Mouse (Mus musculus) adrenal gland (tissue): ENCODE results near the gene Fam171a2.

ENCODE experiments used
- intact Hi-C: fragments of 180-260 bp; cut with DNase I; formaldehyde crosslinking; loops from one replicate; pipeline ENCODE4 v1.15.1; 2025

Fam171a2 gene

GRCm38 (mm10) chr11:102413059-102413458, 34.4 kb downstream of the Fam171a2 start:
- intact Hi-C loops = no loop called here

DNA sequence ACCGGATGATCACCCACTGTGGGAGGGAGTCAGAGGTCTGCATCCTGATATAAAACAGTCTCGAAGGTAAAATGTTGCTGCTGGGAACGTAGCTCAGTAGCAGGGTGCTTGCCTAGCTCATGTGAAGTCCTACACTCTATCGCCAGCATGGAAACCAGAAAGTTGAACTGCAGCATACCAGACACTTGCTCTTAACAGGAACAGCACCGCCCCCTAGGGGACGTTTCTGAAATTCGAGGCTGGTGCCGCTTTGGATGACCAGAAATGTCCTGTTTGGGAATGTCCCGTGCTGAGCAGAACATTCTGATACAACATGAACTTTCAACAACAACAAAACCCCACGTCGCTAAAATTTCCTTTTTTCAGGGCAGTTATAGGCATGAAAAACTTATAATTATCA, 35.8 kb downstream of the Fam171a2 start:
- intact Hi-C loops = loop anchor here (2.0 kb wide), 1 partner anchor 103 kb away; no protein-coding TSS in a partner anchor

- intact Hi-C loops = loop anchor here (2.0 kb wide), 1 partner anchor 102 kb away; no protein-coding TSS in a partner anchor
Measured at GRCm38 (mm10) chr11:102411061-102411460, 36.4 kb downstream of the Fam171a2 start.

DNA sequence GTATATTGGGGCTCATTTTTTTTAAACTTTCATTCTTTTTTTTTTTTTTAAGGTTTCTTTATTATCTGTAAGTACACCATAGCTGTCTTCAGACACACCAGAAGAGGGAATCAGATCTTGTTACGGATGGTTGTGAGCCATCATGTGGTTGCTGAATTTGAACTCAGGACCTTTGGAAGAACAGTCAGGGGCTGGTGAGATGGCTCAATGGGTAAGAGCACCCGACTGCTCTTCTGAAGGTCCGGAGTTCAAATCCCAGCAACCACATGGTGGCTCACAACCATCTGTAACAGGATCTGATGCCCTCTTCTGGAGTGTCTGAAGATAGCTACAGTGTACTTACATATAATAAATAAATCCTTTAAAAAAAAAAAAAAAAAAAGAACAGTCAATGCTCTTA, 37.1 kb downstream of the Fam171a2 start:
- intact Hi-C loops = loop anchor here (2.0 kb wide), 1 partner anchor 102 kb away; no protein-coding TSS in a partner anchor

GRCm38 (mm10) chr11:102409795-102410330, 37.6 kb downstream of the Fam171a2 start:
- intact Hi-C loops = loop anchor here (2.0 kb wide), 1 partner anchor 101 kb away; no protein-coding TSS in a partner anchor

DNA sequence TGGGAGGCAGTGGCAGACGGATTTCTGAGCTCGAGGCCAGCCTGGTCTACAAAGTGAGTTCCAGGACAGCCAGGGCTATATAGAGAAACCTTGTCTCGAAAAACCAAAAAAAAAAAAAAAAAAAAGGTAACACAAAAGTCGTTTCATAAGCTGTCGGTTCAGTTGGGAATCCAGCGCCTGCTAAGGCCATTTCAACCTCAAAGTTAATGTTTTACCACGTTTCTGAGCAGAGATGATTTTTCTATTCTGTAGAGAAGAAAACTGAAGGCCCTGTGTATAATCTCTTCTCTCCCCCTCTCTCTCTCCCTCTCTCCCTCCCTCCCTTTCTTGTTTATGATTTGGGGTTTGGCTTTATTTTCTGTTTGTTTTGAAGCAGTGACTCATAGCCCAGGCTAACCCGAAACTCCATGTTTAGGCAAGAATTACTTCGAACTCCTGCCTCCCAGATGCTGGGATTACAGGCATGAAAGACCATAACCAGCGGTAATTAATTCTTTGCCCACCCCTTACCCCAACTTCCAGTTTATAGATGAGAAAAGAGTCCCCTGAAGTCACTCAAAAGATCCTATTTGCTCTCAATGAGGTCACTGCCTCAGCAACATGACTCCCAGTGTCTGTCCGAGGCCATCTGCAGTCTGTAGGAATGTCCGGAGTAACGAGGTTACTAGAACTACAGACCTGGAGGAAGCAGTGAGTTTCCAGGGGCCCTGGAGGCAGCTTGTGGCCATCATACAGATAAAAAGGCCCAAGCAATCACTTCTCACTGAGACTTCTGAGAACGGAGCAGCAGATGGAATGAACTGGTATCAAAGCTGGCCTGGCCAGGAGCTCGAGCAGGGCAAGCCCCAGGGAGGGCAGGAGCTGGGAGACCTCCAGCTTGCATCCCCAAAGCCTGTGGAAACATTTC, 38.3 kb downstream of the Fam171a2 start:
- intact Hi-C loops = no loop called here

DNA sequence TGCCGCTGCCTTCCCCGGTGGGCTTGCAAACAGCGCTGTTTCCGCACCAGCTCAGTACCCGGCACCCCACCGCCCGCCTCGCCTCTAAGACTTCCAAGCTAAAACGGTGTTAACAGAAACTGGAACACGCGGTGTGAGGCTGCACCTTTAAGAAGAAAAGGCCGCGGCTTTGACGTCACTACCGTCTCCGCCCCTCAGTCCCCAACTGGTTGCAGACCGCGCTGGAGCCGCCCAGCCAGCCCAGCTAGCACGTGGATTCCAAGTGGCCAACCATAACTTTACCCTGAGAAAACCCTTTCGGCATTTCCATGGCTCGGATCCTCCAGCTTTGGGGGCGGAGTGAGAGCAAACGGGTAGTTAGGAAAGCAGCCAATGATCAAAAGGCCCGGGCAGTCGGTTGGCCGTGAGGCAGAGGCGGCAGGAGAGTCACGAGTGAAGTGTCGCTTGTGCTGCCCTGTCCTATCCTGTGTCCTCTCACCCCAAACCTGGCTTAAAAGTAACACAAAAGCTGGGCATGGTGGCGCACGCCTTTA, 39.1 kb downstream of the Fam171a2 start:
- intact Hi-C loops = no loop called here

GRCm38 (mm10) chr11:102407834-102408215, 39.7 kb downstream of the Fam171a2 start, which contains the start of gene Slc25a39:
Slc25a39 (minus strand) TSS chr11:102407946.
- intact Hi-C loops = no loop called here

- intact Hi-C loops = no loop called here
Measured at GRCm38 (mm10) chr11:102406900-102407833, 40.3 kb downstream of the Fam171a2 start.

- intact Hi-C loops = no loop called here
Measured at GRCm38 (mm10) chr11:102406401-102406800, 41.1 kb downstream of the Fam171a2 start.

DNA sequence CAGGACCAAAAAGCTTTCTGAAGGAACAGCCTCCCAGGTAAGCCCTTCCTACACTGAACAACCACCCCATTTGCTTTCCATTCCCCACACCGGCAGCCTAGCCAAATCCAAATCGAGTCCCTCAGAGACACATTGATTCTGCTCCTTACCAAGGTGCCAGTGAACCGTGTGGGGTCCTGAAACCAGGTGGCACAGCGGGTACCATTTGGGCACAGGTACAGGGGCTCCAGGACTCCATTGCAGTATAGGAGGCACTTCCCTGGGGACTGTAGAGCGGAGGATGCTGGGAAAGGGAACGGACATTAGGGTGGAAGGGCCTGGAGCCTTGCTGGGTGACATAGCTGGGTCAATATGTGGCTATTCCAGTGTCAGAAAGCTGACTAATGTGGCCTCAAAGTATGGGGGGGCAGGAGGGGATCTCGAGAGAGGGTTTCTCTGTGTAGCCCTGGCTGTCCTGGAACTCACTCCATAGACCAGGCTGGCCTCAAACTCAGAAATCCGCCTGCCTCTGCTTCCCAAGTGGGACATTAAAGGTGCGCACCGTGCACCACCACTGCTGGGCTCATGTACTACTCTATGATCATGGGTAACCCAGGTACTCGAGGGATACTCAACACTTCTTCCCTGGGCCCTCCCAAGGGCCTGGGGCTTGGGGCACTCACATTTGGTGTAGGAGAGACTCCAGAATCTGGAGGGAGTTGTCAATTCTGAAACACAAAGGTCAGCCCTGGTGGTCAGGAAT, 41.8 kb downstream of the Fam171a2 start:
- intact Hi-C loops = no loop called here

- intact Hi-C loops = no loop called here
Measured at GRCm38 (mm10) chr11:102404161-102405010, 43.1 kb downstream of the Fam171a2 start.

GRCm38 (mm10) chr11:102403657-102404056, 43.8 kb downstream of the Fam171a2 start:
- intact Hi-C loops = no loop called here

DNA sequence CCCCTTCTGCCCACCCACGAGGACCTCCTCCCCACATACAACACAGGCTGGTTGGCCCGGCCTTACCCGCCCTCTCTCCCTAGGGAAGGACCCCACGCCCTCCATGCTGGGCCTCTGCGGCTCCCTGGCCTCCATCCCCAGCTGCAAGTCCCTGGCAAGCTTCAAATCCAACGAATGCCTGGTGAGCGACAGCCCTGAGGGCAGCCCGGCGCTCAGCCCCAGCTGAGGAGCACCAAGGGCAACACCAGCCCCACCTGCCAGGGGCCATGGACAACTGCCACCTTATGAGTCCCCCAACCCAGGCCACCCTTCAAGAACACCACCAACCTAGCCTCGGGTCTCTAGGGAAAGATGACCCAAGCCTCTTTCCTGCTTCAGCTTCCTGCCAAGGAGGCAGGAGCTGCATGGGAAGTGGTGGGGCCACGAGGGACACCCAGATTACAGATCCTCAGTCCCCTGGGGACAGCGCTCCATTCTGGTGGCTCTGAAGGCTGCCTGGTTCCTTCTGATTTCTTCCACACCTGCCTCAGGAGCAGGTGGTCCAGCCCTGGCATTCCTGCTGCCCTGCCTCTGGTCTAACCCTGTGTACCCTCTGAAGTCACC, 45.5 kb downstream of the Fam171a2 start:
- intact Hi-C loops = no loop called here

- intact Hi-C loops = no loop called here
Measured at GRCm38 (mm10) chr11:102400513-102401084, 46.9 kb downstream of the Fam171a2 start.

DNA sequence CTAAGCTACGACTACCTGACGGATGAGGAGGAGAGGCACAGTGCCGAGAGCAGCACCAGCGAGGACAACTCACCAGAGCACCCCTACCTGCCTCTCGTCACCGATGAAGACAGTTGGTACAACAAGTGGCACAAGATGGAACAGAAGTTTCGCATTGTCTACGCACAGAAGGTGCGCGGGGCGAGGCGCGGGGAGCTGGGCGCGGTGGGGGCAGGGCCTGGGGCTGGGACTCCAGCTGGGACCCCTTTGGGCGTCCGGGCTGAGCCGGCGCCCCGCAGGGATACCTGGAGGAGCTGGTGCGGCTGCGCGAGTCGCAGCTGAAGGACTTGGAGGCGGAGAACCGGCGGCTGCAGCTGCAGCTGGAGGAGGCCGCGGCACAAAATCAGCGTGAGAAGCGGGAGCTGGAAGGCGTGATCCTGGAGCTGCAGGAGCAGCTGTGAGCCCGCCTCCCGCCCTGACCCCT, 47.8 kb downstream of the Fam171a2 start:
- intact Hi-C loops = no loop called here

- intact Hi-C loops = no loop called here
Measured at GRCm38 (mm10) chr11:102399107-102399506, 48.4 kb downstream of the Fam171a2 start.

GRCm38 (mm10) chr11:102398007-102398825, 49.3 kb downstream of the Fam171a2 start:
- intact Hi-C loops = no loop called here
